Mouse (Mus musculus) G1E (cell line): ENCODE measurements around the gene Fndc3a.

Source experiments
- CTCF ChIP-seq: IDR thresholded peaks from 2 replicates; pipeline ENCODE4 v1.5.1; 2012; ENCODE audit warnings: low read depth, low read length, inconsistent platforms, mixed read lengths
- TAL1 ChIP-seq: conservative IDR thresholded peaks from 2 replicates; pipeline ENCODE4 v1.6.1; 2012; ENCODE audit warnings: low read depth, low read length, inconsistent platforms, mixed read lengths

GRCm38 (mm10) chr14:72625411-72625810, 84.4 kb downstream of the Fndc3a start:
- TF ChIP-seq CTCF (no peak), TAL1 (no peak)
